Mouse (Mus musculus) lung, postnatal 0 days (tissue): ENCODE data around the gene Mnt.

Experiments
- CTCF ChIP-seq: IDR thresholded peaks from 2 replicates; pipeline ENCODE4 v1.5.1; 2016; ENCODE audit warnings: antibody characterized with exemption, mild to moderate bottlenecking
- EP300 ChIP-seq: IDR thresholded peaks from 2 replicates; pipeline ENCODE4 v1.6.1; 2016; ENCODE audit warnings: antibody characterized with exemption, mild to moderate bottlenecking, control low read depth

DNA sequence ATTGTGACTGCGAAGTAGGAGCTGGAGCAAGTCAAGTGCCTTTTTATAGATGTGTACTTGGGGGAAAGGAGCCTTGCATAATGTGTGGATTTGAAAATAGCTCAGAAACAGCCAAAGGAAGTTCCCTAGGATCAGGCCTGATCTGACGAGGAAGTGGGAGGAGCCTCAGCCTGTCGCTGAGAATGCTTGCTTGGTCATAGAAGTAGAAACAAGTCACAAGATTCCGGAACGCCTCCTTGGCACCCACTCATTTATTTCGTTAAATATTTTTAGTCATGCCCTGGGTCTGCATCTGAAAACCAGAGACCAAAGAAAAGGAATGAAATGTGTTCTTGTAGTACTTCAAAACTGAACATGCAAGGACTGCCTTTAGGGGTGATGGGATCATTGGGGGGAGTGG lies 8.3 kb downstream of the Mnt start:
- TF ChIP-seq CTCF (no peak), EP300 (no peak; the same call in 1 of the 2 replicates)
